Mouse (Mus musculus) neural tube, embryonic 14.5 days (tissue): ENCODE measurements around the gene Chek2. TPM values are rescaled to one million over a fixed set of nuclear protein-coding genes. Genes with fewer than 3 reads are reported as not detected.
"Not testable (repeated sequence)": the region's sequence is repeated elsewhere in the genome, so short reads cannot be mapped to it uniquely, and the experiment has no call there.

Experiments
- ATAC-seq: fragments of 200-750 bp; cut with Nextera tagmentation; 2 replicates; pipeline ENCODE4 v1.8.0; 2017; ENCODE audit warnings: low read depth, mild to moderate bottlenecking, moderate TSS enrichment, moderate library complexity
- H3K27ac ChIP-seq: fragments of 300-500 bp; sonication (generic); 2 replicates; pipeline ENCODE4 v1.5.1; 2014; ENCODE audit warnings: low read depth, mild to moderate bottlenecking, control low read depth, low read length, moderate library complexity, mixed read lengths
- H3K27me3 ChIP-seq: fragments of 300-500 bp; sonication (generic); 2 replicates; pipeline ENCODE4 v1.6.1; 2014; ENCODE audit warnings: low read length; ENCODE audit not compliant: control insufficient read depth, insufficient read depth
- H3K36me3 ChIP-seq: fragments of 300-500 bp; sonication (generic); 2 replicates; pipeline ENCODE4 v1.6.1; 2014; ENCODE audit warnings: low read length, mixed read lengths; ENCODE audit not compliant: control insufficient read depth, insufficient read depth
- H3K4me1 ChIP-seq: fragments of 300-500 bp; sonication (generic); 2 replicates; pipeline ENCODE4 v1.6.1; 2014; ENCODE audit warnings: low read length; ENCODE audit not compliant: control insufficient read depth, insufficient read depth
- H3K4me2 ChIP-seq: fragments of 300-500 bp; sonication (generic); 2 replicates; pipeline ENCODE4 v1.6.1; 2014; ENCODE audit warnings: mild to moderate bottlenecking, low read depth, low read length, control low read depth
- H3K4me3 ChIP-seq: fragments of 300-500 bp; sonication (generic); 2 replicates; pipeline ENCODE4 v1.5.1; 2014; ENCODE audit warnings: low read depth, low read length, control low read depth, mixed read lengths
- H3K9ac ChIP-seq: fragments of 300-500 bp; sonication (generic); replicated peaks from 2 replicates; pipeline ENCODE4 v1.6.1; 2014; ENCODE audit warnings: low read depth, mild to moderate bottlenecking, control low read depth, low read length, mixed read lengths
- H3K9me3 ChIP-seq: fragments of 300-500 bp; sonication (generic); 2 replicates; pipeline ENCODE4 v1.6.1; 2016; ENCODE audit warnings: low read length; ENCODE audit not compliant: control insufficient read depth
- WGBS: fragments of 180-500 bp; shearing (Covaris S2); extraction: QIAGEN DNeasy Blood & Tissue Kit; methylation state at CpG from one replicate; pipeline ENCODE4 v1.1.7; 2014; 5-methylcytosine and 5-hydroxymethylcytosine counted together
- polyA plus RNA-seq: library from polyadenylated mRNA; unstranded; fragments of >200 nt; fragmentation: Nextera tagmentation; extraction: Ambion mirVana; gene quantifications from 2 replicates; pipeline ENCODE4 v1.2.1, GENCODE M21; 2014

The Chek2 gene
- polyA plus RNA-seq, 1 experiment from 2014 or later = 3.6 TPM

GRCm38 (mm10) chr5:110868460-110868859 is 28.7 kb downstream of the Chek2 start:
- Histone ChIP-seq H3K4me3 (no peak overlapping the region), H3K4me2 (no peak overlapping the region), H3K36me3 (no peaks in the 10 kb centered on the region), H3K9ac (no peak overlapping the region), H3K27ac (peak overlapping the region; percentile 45), H3K27me3 (no peaks in the 10 kb centered on the region), H3K9me3 (no peaks in the 10 kb centered on the region), H3K4me1 (peaks cover 5% of the 10 kb centered on the region; the same call in 1 of the 2 replicates)
- 62% methylated on average over 4 of the region's 4 CpGs for whole genome bisulfite sequencing
- ATAC-seq = no peak

- no peaks in the 10 kb centered on the region for H3K9me3 ChIP-seq
- peaks cover 5% of the 10 kb centered on the region; the same call in 1 of the 2 replicates for H3K4me1 ChIP-seq
- no peaks in the 10 kb centered on the region for H3K27me3 ChIP-seq
- WGBS = 52% methylated on average over 8 of the region's 8 CpGs
- H3K4me2 ChIP-seq = no peak overlapping the region
- peak overlapping the region; percentile 45 for H3K27ac ChIP-seq
- H3K9ac ChIP-seq = no peak overlapping the region
- ATAC-seq = no peak
- no peaks in the 10 kb centered on the region for H3K36me3 ChIP-seq
- no peak overlapping the region for H3K4me3 ChIP-seq
Measured at GRCm38 (mm10) chr5:110869242-110869669, 29.5 kb downstream of the Chek2 start.

- Histone ChIP-seq H3K27me3 (no peaks in the 10 kb centered on the region), H3K9me3 (no peaks in the 10 kb centered on the region), H3K4me1 (peaks cover 5% of the 10 kb centered on the region; the same call in 1 of the 2 replicates), H3K27ac (peak overlapping the region; percentile 66; the same call in 1 of the 2 replicates), H3K4me3 (no peak overlapping the region), H3K4me2 (no peak overlapping the region; the same call in 1 of the 2 replicates), H3K9ac (no peak overlapping the region), H3K36me3 (no peaks in the 10 kb centered on the region)
- no peak for ATAC-seq
- WGBS = 53% methylated on average over 6 of the region's 6 CpGs
Measured at GRCm38 (mm10) chr5:110873160-110873559, 33.4 kb downstream of the Chek2 start.

GRCm38 (mm10) chr5:110874711-110875110 is 34.9 kb downstream of the Chek2 start:
- Histone ChIP-seq H3K4me1 (peaks cover 3% of the 10 kb centered on the region; the same call in 1 of the 2 replicates), H3K27me3 (no peaks in the 10 kb centered on the region), H3K9me3 (no peaks in the 10 kb centered on the region), H3K4me3 (no peak overlapping the region), H3K4me2 (no peak overlapping the region), H3K36me3 (no peaks in the 10 kb centered on the region), H3K9ac (no peak overlapping the region), H3K27ac (no peak overlapping the region)
- no peak for ATAC-seq

GRCm38 (mm10) chr5:110875286-110875685 is 35.5 kb downstream of the Chek2 start:
- WGBS = 94% methylated on average over 1 of the region's 1 CpGs
- H3K4me3 ChIP-seq = no peak overlapping the region
- H3K36me3 ChIP-seq = no peaks in the 10 kb centered on the region
- no peak overlapping the region for H3K27ac ChIP-seq
- H3K27me3 ChIP-seq = no peaks in the 10 kb centered on the region
- no peaks in the 10 kb centered on the region for H3K9me3 ChIP-seq
- H3K4me2 ChIP-seq = no peak overlapping the region
- no peak for ATAC-seq
- peaks cover 6% of the 10 kb centered on the region; the same call in 1 of the 2 replicates for H3K4me1 ChIP-seq
- no peak overlapping the region for H3K9ac ChIP-seq

- peaks cover 8% of the 10 kb centered on the region for H3K4me1 ChIP-seq
- ATAC-seq = no peak
- H3K27me3 ChIP-seq = no peaks in the 10 kb centered on the region
- H3K9me3 ChIP-seq = no peaks in the 10 kb centered on the region
- WGBS = 44% methylated on average over 5 of the region's 5 CpGs
- H3K9ac ChIP-seq = no peak overlapping the region
- no peak overlapping the region for H3K4me2 ChIP-seq
- H3K27ac ChIP-seq = no peak overlapping the region
- no peaks in the 10 kb centered on the region for H3K36me3 ChIP-seq
- no peak overlapping the region for H3K4me3 ChIP-seq
Measured at GRCm38 (mm10) chr5:110877666-110878505, 38.1 kb downstream of the Chek2 start.

- not testable (repeated sequence) for H3K9me3 ChIP-seq, H3K36me3 ChIP-seq, H3K27me3 ChIP-seq, H3K9ac ChIP-seq, ATAC-seq, H3K4me1 ChIP-seq, H3K27ac ChIP-seq, H3K4me3 ChIP-seq, H3K4me2 ChIP-seq
- 98% methylated on average over 1 of the region's 1 CpGs for WGBS
Measured at GRCm38 (mm10) chr5:110878526-110878925, 38.7 kb downstream of the Chek2 start.

GRCm38 (mm10) chr5:110879042-110879441 is 39.3 kb downstream of the Chek2 start:
- no peaks in the 10 kb centered on the region for H3K27me3 ChIP-seq
- peak overlapping the region; percentile 85 for H3K4me2 ChIP-seq
- 0 out of 2 replicates have a peak, but pooled peaks have one; percentile 3 for ATAC-seq
- peak overlapping the region; percentile 89 for H3K9ac ChIP-seq
- H3K36me3 ChIP-seq = no peaks in the 10 kb centered on the region
- H3K4me3 ChIP-seq = peak overlapping the region; percentile 81
- 71% methylated on average over 7 of the region's 7 CpGs for WGBS
- no peaks in the 10 kb centered on the region for H3K9me3 ChIP-seq
- H3K27ac ChIP-seq = peak overlapping the region; percentile 36
- peaks cover 8% of the 10 kb centered on the region for H3K4me1 ChIP-seq

- H3K4me1 ChIP-seq = peaks cover 8% of the 10 kb centered on the region
- H3K27ac ChIP-seq = peak within 1 kb of the TSS; percentile 36
- no peaks in the 10 kb centered on the region for H3K27me3 ChIP-seq
- peak; percentile 90 for ATAC-seq
- under 1% methylated on average over 66 of the region's 101 CpGs for WGBS
- no peaks in the 10 kb centered on the region for H3K36me3 ChIP-seq
- no peaks in the 10 kb centered on the region for H3K9me3 ChIP-seq
- H3K9ac ChIP-seq = peak within 1 kb of the TSS; percentile 89
- H3K4me2 ChIP-seq = peak within 1 kb of the TSS; percentile 85
- peak within 1 kb of the TSS; percentile 81 for H3K4me3 ChIP-seq
Measured at GRCm38 (mm10) chr5:110879584-110880374, 40.0 kb downstream of the Chek2 start, which contains the start of gene Ttc28. TSS of gene Ttc28 (plus strand) at chr5:110879803.
